Mouse (Mus musculus) neutrophil, adult 5-6 weeks (primary cell): Measurements from ENCODE around the gene Proser3. TPM values are rescaled to one million over a fixed set of nuclear protein-coding genes. Genes with fewer than 3 reads are reported as not detected.

Experiments
- ATAC-seq: fragments of 151-379, 151-347 bp; 2 replicates; pipeline ENCODE4 v1.8.0; 2017; ENCODE audit warnings: mild to moderate bottlenecking, moderate TSS enrichment; ENCODE audit not compliant: insufficient number of reproducible peaks, poor library complexity, low FRiP score, severe bottlenecking; ENCODE audit errors: extremely low read depth
- total RNA-seq: library from RNA; stranded (forward); fragments of 200-1000 nt; gene quantifications from 2 replicates; pipeline ENCODE4 v1.2.3, GENCODE M21; 2017

The Proser3 gene
- total RNA-seq, 1 experiment from 2014 or later, result 7.8 TPM

- ATAC-seq, result no peak
Observed at GRCm38 (mm10) chr7:30553021-30553589, 1.0 kb upstream of the Proser3 start.

GRCm38 (mm10) chr7:30551445-30552101 is 526 bp downstream of the Proser3 start:
- peak; percentile 46 for ATAC-seq

- ATAC-seq, result no peak
Observed at GRCm38 (mm10) chr7:30550603-30551002, 1.5 kb downstream of the Proser3 start.

DNA sequence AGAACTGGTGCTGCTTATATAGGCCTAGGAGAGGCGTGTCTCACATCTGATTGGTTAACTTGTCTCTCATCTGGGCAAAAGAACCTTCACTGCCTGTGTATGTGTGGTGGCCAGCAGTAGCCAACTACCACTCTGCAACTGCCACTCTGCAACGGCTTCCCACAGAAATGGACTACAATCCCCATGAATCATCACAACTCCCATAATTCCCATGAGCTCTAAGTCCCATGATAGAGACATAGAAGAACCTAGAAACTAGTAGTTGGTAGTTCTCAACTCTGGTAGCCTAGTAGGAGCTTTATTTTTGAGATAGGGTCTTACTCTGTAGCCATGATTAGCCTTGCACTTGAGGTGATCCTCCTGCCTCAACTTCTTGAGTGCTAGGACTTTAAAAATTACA is 2.2 kb downstream of the Proser3 start:
- no peak for ATAC-seq

- ATAC-seq, result no peak
Observed at GRCm38 (mm10) chr7:30544327-30544726, 7.8 kb downstream of the Proser3 start.

DNA sequence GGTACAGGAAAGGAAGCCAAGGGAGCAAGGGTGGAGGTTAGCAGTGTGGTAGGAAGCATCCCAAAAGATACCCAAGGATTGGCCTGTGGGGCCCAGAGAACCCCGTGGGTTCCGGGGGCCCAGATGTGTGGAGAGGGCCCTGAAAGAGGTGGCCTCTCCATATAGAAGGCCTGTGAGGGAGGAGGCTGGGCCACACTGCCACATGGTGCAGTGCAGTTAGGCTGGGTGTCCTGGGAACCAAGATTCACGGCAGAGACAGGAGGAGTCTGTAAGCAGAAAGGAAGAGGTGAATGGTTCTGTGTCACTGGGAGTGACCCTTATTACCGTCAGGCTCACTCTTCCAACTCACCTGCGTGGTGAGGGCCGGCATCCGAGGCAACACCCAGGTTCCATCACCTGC is 11.5 kb downstream of the Proser3 start:
- no peak for ATAC-seq

DNA sequence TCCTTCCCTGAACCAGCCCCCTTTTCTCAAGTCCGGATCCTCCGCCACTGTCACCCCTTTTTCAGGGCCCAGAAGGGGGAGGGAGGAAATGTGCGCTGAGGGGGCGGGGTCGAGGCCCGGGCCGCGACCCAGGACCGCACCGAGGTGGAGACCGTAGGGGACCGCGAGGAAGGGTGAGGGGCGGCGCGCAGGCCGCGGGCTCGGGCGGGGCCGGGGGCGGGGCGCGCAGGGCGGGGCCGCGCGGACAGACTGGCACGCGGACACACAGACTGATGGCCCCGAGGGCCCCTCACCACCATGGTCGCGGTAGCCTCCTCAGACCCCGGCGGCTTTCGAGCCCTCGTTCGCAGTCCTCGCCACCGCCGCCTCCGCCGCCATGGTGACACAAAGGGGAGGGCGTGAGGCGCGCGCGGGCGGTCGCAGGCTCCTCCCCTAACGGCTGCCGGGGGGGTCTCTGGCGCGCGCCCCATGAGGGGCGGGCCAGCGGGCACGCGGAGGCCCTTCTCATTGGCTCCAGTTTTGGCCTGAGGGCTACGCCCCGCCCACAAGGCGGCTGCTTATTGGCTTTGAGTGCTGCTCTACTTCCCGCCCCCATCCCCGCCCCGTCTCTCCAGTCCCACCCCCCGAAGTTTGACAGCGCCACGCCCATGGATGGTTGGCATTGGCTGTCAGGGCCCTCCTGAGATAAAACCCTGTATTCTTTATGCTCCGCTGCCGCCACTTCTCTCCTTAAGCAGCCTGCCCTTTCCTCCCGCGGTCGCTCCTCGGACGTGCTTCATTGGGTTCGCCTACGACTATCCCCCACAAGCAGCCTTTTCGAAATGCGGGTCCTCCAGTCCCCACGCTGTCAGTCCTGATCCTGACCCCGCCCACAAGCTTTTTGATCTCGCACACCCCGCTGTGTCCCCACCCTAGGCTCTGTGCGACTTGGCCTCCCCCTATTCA is 17.2 kb downstream of the Proser3 start, which contains the start of gene Arhgap33:
TSS of gene Arhgap33 (minus strand) at position 428 of the 945 bp plus-strand sequence.
- peak; percentile 87 for ATAC-seq

DNA sequence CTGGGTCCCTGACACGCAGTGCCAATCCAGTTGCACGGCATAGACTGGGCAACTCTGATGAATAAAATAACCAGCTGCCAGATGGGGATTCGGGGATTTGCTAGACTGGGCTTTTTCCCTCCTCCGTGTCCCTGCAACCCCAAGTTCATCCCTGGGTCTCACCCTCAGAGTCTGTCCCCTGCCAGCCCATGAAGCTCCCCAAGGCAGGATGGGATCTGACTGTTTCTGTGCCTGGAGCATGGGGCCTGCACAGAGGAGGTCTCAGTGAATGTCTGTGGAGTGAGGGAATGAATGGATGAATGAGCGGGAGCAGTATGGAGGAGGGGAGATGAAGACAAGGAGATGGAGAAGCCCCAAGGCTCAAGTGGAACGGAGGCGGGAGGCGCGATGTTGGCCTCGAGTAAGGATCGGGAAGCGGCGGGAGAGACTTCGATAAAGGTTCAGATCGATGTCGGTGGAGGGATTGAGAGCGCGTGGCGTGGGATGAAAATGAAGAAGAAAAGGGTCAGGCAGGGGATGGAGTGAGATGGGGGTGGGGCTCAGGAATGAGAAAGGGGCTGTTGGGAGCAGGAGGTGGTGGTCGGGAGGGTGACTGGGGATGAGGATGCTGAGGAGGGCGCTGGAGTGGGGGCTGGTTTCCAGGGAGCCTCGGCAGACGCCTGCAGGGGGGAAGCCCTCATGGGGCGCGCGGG is 18.0 kb downstream of the Proser3 start:
- ATAC-seq, result no peak

GRCm38 (mm10) chr7:30532931-30533330 is 19.2 kb downstream of the Proser3 start:
- no peak for ATAC-seq

DNA sequence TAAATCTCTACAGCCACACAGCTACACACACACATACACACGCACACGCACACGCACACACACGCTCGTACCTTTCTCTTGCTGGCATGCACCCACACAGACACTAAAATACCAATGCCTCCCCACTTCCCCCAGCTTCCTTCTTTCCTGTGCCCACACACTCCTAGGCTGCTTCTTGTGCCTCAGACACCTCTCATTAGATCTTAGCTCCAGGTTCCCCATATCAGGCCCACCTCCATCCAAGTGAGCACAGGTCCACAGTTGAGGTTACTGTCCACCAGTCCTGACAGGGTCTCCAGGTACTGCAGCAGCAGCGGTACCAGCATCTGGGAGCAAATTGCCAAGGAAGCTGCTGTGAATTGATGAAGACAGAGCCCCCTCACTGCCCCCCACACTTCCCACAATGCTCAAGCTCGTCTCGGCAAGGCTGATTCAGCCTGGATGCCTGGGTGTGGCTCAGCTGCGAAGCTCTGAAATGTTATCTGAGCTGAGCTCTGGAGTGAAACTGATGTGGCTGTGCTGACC is 20.7 kb downstream of the Proser3 start:
- no peak for ATAC-seq

GRCm38 (mm10) chr7:30526981-30527380 is 25.1 kb downstream of the Proser3 start:
- no peak for ATAC-seq

DNA sequence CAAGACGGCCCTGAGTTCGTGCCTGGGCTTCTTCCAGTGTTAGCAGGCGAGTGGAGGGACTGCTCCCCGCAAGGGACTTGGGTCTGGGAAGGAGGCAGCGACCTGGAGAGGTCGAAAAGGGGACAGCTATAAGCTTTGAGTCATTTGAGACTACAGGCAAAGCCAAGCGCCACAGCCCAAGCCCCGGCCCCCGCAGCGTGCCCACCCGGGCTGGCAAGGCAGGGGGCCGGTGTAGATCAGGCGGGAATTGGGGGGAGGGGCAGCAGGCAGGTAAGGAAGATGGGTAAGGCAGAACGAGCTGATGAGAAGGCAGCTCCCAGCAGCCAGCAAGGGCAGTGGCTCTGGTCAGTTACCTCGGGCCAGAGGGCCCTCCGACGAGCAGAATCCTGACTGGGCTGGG is 25.7 kb downstream of the Proser3 start:
- ATAC-seq, result no peak

DNA sequence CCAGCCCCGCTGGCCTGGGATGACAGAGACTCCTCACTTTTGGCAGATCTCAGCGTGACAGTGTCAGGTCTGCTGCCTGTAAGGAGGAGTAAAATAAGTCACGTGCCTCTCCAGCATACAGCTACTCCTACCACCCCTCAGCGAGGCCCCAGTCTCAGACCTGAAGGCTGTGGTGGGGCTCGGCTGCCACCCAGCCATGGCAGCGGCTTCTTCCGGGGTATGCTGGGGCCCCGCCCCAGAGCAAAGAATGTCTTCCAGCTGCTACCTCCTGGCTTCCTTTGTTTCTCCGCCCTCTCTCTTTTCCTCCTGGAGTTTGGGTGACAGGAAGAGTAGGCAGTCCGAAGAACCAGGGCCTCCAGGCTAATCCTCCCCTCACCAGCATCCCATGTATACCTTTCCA is 26.1 kb downstream of the Proser3 start:
- ATAC-seq, result no peak

DNA sequence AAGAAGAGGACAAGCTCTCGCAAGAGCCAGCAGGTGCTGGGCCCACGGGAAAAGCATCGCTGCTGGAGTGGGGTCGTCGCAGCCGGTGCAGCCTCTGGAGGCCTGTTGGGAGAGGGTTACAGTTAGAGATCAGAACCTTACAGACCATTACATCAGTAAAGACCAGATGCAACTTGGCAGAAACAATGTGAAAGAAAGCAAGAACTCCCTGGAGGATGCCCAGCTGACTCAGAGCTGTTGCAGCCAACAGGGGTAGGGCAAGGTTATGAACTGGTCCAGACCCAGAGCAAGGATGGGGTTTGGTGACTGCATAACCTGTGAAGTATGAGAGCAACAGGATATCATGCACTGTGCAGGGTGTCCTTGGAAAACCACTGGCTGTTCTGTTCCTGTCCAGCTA is 27.6 kb downstream of the Proser3 start:
- ATAC-seq, result no peak

- ATAC-seq, result no peak
Observed at GRCm38 (mm10) chr7:30522871-30523270, 29.2 kb downstream of the Proser3 start.

DNA sequence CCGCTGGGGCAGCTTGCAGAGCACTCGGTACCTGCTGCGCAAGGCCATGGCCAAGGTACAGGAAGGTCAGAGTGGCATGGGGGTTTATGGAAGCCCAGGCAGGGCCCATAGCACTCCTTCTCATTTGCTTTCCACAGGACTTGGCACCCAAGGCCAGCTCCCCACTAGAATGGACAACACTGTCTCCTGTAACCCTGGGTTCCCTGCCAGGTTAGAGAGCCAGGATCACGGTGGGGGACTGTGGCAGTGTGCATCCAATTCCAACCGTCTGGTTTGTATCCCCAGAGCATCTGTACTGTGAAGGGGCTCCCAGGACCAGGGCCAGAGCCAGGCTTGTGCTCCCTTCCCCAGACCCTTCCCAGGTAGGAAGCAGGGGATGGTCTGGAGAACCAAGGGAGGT is 31.2 kb downstream of the Proser3 start:
- ATAC-seq, result no peak

DNA sequence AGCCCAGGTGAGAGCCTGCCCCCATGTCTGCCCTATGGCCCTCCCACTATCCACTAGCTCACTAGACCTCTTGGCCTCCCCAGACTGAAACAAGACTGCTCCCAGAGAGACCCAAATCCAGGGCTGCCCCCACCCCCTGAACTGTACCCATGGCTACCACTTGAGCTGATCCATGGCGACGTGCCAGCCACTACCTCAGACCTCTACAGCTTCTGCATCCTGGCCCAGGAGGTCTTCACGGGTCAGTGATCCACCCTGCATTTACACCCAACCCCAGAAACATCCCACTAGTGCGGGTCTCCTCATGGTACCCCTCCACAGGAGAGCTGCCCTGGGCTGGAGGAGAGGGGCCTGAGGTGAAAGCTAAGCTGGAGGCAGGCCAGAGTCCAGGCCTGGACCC is 31.7 kb downstream of the Proser3 start:
- ATAC-seq, result no peak

DNA sequence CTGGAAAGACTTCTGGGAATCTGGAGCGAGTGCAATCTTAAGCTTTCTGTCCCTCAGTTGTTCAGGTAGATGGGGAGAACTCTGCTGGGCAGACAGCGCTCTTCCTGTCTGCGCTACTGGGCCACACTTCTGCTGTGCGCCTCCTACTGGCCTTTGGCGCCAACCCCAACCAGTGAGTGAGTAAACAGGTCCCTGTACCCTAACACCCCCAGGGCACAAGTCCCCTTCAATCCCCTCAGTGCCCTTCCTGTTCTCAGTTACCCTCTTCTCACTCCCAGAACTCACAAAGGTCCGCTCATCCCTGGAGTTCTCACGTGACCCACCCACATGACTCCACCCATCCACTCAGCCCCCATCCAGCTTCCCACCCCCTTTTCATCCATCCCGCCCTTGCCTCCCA is 33.8 kb downstream of the Proser3 start:
- ATAC-seq, result no peak
